Mouse (Mus musculus) ES-CJ7 (cell line): Measurements from ENCODE around the gene Eif2ak2.

Experiments used
- DNase-seq: peaks from one replicate; pipeline ENCODE4 v3.0.0; 2011; ENCODE audit warnings: low read depth, low spot score

Eif2ak2 gene

DNA sequence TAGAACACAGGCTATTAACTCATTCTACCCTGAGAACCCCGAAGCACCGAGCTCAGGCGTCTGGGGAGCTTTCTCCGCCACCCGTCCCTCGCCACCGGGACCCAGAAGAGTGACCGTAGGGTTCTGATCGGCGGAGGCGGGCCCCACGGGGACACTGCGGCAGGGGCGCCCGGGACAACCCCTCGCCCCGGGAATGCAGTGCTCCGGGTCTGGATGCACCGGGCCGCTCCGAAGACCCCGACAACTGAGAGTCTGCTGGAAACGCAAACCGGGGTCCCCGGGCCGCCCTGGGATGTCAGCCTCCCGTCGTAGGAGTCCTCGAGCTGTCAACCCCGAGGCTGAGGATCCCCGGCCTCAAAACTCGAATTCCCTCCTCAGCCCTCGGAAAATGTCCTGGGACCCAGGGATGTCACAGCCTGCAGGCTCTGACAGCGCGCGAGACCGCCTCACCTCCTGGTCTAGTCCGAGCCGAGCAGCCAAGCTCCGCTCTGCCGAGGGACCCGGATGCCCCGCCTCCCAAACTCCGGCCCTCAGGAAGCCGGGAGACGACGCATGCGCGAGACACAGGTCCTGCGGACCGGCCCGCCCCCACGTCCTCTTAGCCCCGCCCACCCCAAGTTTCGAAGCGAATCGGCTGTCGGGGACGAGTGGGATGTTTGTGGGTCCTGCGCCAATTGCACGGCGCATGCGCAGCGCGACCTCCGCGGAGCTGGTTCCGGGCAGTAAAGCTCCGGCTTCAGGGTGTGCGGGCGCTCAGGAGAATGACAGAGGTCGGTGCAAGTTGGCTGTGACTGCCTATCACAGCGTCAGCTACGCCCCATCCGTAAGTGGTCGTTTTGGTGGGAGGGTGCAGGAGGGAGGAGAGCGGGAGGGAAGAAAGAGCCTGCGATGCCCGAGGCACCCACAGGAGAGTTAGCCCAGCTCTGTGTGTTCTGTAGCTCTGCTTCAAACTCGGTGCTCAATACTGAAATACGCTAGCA lies 47.2 kb downstream of the Eif2ak2 start, which contains the start of the genes Heatr5b and Gpatch11:
Heatr5b (minus strand) TSS at position 509 of the 980 bp plus-strand sequence.
Gpatch11 (plus strand) TSS at position 712 of the 980 bp plus-strand sequence.
- DNase-seq = peak; percentile 98

DNA sequence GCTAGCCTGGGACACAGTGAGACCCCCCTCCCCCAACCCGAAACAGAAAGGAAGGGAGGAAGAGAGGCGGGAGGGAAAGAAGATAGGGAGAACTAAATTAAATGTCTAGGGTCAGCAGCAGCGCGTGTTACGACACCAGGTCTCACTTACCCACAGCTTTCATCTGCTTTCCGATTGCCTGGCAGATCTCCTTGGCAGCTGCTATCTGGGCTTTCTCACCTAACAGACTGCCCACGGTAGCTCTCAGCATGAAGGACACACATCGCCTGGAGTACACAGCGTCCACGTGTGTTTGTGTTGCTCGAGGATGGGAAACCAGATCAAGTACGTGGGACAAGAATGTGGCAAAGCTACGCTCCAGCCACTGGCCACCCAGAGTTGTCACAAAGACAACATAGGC lies 58.0 kb downstream of the Eif2ak2 start:
- DNase-seq = no peak

DNA sequence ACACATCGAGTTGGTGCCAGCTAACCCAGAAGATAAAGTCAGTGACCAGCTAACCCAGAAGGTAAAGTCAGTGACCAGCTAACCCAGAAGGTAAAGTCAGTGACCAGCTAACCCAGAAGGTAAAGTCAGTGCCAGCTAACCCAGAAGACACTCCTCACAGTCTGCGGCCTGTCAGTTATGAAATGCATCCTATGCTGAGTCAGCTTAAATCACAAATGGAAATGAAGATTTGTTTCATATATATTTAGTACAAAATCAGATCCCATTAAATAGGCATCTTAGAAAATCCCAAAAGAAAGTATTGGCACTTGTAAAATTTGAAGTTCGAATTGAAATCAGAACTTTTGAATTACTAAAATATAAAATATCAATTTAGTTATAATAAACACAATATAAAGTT lies 72.8 kb downstream of the Eif2ak2 start:
- DNase-seq = no peak

DNA sequence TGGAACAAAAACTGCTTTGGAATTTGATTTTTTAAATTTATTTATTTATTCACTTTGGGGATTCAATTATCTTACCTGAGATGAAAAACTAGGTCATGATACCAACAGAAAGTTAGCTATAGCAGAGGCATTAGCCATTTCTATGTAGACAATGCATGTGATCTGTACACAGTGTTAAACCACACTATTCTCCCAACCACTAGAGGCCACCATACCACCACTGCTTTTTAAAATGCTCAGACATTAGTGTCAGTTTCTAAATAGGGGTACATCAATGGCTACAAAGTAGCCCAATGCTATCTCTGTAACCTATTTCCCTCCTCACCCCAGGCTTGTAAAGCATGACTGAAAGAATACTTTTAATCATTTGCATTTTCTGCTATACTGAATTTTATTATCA lies 73.4 kb downstream of the Eif2ak2 start:
- DNase-seq = peak; percentile 37
